Mouse (Mus musculus) testis, adult 2 months (tissue): ENCODE data around the gene Get4.

Experiments used
- CTCF ChIP-seq: fragments of 200-500 bp; IDR thresholded peaks from 2 replicates; pipeline ENCODE4 v1.5.1; 2012; ENCODE audit warnings: low read depth, mild to moderate bottlenecking, inconsistent platforms, low read length, moderate library complexity; ENCODE audit not compliant: control insufficient read depth, insufficient read depth, insufficient replicate concordance
- POLR2A ChIP-seq: fragments of 200-500 bp; IDR thresholded peaks from 2 replicates; pipeline ENCODE4 v1.6.1; 2012; ENCODE audit warnings: low read depth, mild to moderate bottlenecking, inconsistent platforms, low read length, moderate library complexity; ENCODE audit not compliant: control insufficient read depth

DNA sequence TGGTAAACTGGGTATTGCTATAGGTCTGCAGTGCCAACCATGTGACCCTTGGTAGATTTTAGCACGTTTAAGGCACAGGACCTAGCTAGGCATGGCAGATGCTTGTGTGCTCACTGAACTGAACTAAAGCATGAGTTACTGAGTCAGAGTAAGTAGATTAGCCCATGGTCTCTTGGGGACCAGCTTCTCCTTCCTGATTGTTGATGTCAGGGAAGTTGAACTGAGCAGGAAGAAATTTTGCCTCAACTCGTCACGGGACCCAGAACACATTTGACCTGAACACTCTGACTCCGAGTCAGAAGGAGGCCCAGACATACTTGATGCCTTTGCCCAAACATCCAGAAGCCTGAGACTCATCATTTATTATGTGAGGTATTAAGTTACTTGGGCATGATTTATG is 14.7 kb upstream of the Get4 start:
- TF ChIP-seq CTCF (no peak), POLR2A (no peak)
